Mouse (Mus musculus) thymus, postnatal 4 days (tissue): ENCODE measurements around the gene 1700016D06Rik.

Source experiments
- DNase-seq: peaks from one replicate; pipeline ENCODE4 v3.0.0; 2021

The 1700016D06Rik gene

GRCm38 (mm10) chr8:11701033-11701362 lies at the start of gene 1700016D06Rik:
TSS of gene 1700016D06Rik (minus strand) at chr8:11701063.
- no peak for DNase-seq

GRCm38 (mm10) chr8:11749472-11749871 lies 48.6 kb upstream of the 1700016D06Rik start:
- no peak for DNase-seq

GRCm38 (mm10) chr8:11746850-11747600 lies 46.2 kb upstream of the 1700016D06Rik start:
- no peak for DNase-seq

- DNase-seq = no peak
Observed at GRCm38 (mm10) chr8:11743580-11743979, 42.7 kb upstream of the 1700016D06Rik start.

- no peak for DNase-seq
Observed at GRCm38 (mm10) chr8:11740857-11741256, 40.0 kb upstream of the 1700016D06Rik start.

GRCm38 (mm10) chr8:11739082-11739481 lies 38.2 kb upstream of the 1700016D06Rik start:
- no peak for DNase-seq

GRCm38 (mm10) chr8:11737096-11737495 lies 36.2 kb upstream of the 1700016D06Rik start:
- no peak for DNase-seq

- DNase-seq = no peak
Observed at GRCm38 (mm10) chr8:11735672-11736235, 34.9 kb upstream of the 1700016D06Rik start.

GRCm38 (mm10) chr8:11730271-11730940 lies 29.5 kb upstream of the 1700016D06Rik start:
- DNase-seq = no peak

- DNase-seq = peak; percentile 22
Observed at GRCm38 (mm10) chr8:11728482-11729295, 27.8 kb upstream of the 1700016D06Rik start.

- peak; percentile 22 for DNase-seq
Observed at GRCm38 (mm10) chr8:11727651-11728481, 27.0 kb upstream of the 1700016D06Rik start, which contains the start of gene Arhgef7. TSS of gene Arhgef7 (plus strand) at chr8:11727721.

- no peak for DNase-seq
Observed at GRCm38 (mm10) chr8:11727273-11727650, 26.4 kb upstream of the 1700016D06Rik start.

- DNase-seq = no peak
Observed at GRCm38 (mm10) chr8:11717194-11717593, 16.3 kb upstream of the 1700016D06Rik start.

GRCm38 (mm10) chr8:11712244-11712643 lies 11.4 kb upstream of the 1700016D06Rik start:
- peak; percentile 68 for DNase-seq

- no peak for DNase-seq
Observed at GRCm38 (mm10) chr8:11710415-11710814, 9.6 kb upstream of the 1700016D06Rik start.

- no peak for DNase-seq
Observed at GRCm38 (mm10) chr8:11709542-11709941, 8.7 kb upstream of the 1700016D06Rik start.

GRCm38 (mm10) chr8:11708815-11709214 lies 8.0 kb upstream of the 1700016D06Rik start:
- no peak for DNase-seq

- no peak for DNase-seq
Observed at GRCm38 (mm10) chr8:11707701-11708100, 6.8 kb upstream of the 1700016D06Rik start.

- DNase-seq = no peak
Observed at GRCm38 (mm10) chr8:11705818-11706217, 5.0 kb upstream of the 1700016D06Rik start.

GRCm38 (mm10) chr8:11704716-11705420 lies 4.0 kb upstream of the 1700016D06Rik start:
- no peak for DNase-seq

GRCm38 (mm10) chr8:11703789-11704188 lies 2.9 kb upstream of the 1700016D06Rik start:
- no peak for DNase-seq

GRCm38 (mm10) chr8:11701428-11701827 lies 565 bp upstream of the 1700016D06Rik start:
- no peak for DNase-seq
